Mouse (Mus musculus): ENCODE results near the gene Tchp. TPM values are rescaled to one million over a fixed set of nuclear protein-coding genes. Genes with fewer than 3 reads are reported as not detected.

Gene Tchp
- polyA plus RNA-seq, 1 experiment from 2014 or later = 14.0 TPM

- no peaks in the 10 kb centered on the region for H3K4me1 ChIP-seq (replicated peaks; ENCODE audit: control insufficient read depth, insufficient read depth, low read length)
- no peak overlapping the region for H3K27ac ChIP-seq (ENCODE audit: low read length)
- H3K27me3 ChIP-seq (ENCODE audit: control insufficient read depth, insufficient read depth, low read depth, low read length) = no peaks in the 10 kb centered on the region
- ATAC-seq (ENCODE audit: low read depth) = no peak
- no peak overlapping the region for H3K9ac ChIP-seq (ENCODE audit: low read length)
- H3K4me2 ChIP-seq (ENCODE audit: low read depth, low read length) = no peak overlapping the region
- peaks cover 11% of the 10 kb centered on the region for H3K36me3 ChIP-seq (ENCODE audit: control insufficient read depth, insufficient read depth, low read length)
- no peak overlapping the region for H3K4me3 ChIP-seq (ENCODE audit: low read length)
- H3K9me3 ChIP-seq (ENCODE audit: control insufficient read depth, low read length) = no peaks in the 10 kb centered on the region
- 76% methylated on average over 8 of the region's 8 CpGs for WGBS
Measured at GRCm38 (mm10) chr5:114674594-114674993, 33.0 kb upstream of the Tchp start.

DNA sequence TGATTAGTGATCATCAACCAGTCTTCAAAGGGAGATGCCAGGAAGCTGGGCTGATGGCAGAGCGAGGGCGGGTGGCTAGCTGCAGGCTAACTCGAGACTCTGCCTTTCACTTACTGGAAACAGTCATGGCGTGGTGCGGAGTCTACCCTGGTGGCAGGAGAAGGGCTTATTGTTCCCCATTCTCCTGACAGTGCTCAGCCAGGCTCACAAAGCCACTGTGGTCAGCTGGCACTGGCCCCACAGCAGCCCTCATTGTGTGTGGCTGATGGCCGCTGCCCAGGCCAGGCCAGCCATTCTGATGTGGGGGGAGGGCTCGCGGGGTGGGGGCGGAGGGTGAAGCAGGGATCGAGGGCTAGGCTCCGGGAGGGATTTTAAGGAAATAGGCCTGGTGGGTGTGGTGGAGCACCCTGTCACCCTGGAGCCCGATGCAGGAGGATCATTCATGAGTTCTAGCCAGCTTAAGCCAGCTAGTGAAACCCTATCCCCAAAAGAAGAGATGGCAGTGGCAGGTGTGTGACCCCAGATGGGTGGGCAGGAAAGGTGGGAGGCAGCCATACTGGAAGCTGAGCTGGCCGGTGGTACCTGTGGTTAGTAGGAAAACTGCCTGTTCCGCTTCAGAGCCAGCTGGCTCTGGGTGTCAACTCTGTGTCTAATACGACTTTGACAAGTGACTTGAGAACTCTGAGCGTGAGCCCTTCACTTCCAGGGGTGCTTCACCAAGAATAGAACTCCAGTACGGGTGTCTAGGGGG is 27.5 kb upstream of the Tchp start:
- no peaks in the 10 kb centered on the region for H3K9me3 ChIP-seq (ENCODE audit: control insufficient read depth, low read length)
- H3K4me1 ChIP-seq (replicated peaks; ENCODE audit: control insufficient read depth, insufficient read depth, low read length) = peaks cover 19% of the 10 kb centered on the region
- H3K27ac ChIP-seq (ENCODE audit: low read length) = peak overlapping the region; percentile 76
- ATAC-seq (ENCODE audit: low read depth) = no peak
- peak overlapping the region; percentile 13; the same call in 1 of the 2 replicates for H3K9ac ChIP-seq (ENCODE audit: low read length)
- H3K27me3 ChIP-seq (ENCODE audit: control insufficient read depth, insufficient read depth, low read depth, low read length) = no peaks in the 10 kb centered on the region
- no peak overlapping the region for H3K4me2 ChIP-seq (ENCODE audit: low read depth, low read length)
- H3K4me3 ChIP-seq (ENCODE audit: low read length) = no peak overlapping the region
- H3K36me3 ChIP-seq (ENCODE audit: control insufficient read depth, insufficient read depth, low read length) = peaks cover 7% of the 10 kb centered on the region
- 72% methylated on average over 17 of the region's 17 CpGs for WGBS

DNA sequence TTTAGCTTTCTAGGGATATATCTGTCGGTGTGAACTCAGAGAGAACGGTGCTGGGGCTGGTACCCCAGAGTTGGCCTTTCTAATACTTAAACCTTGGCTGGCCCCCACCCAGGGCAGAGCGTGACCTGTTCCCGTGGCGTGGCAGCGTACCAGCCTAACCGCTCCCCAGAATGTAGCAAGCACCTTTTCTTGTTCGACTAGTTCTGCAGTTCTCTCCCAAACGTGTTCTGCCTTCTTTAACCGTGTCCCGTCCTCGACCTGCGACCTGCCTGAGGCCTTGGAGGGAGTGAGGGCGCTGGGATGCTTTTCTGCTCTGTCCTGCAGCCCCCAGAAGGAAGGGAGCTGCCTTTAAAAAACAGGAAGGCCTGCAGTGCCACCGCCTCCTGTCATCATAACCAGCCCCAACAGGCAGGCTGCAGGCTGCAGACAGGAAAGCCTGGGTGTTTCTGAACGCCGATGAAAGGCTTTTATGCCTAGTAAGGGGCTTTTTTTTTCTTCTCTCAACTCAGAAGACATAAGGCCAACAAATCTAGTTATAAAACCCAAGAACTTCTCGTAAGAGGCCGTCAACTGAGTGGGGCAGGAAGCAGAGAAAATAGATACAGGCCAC is 26.8 kb upstream of the Tchp start:
- 42% methylated on average over 19 of the region's 19 CpGs for WGBS
- H3K27me3 ChIP-seq (ENCODE audit: control insufficient read depth, insufficient read depth, low read depth, low read length) = no peaks in the 10 kb centered on the region
- peaks cover 7% of the 10 kb centered on the region for H3K36me3 ChIP-seq (ENCODE audit: control insufficient read depth, insufficient read depth, low read length)
- peak; percentile 34; the same call in 1 of the 2 replicates for ATAC-seq (ENCODE audit: low read depth)
- H3K4me3 ChIP-seq (ENCODE audit: low read length) = no peak overlapping the region
- H3K4me2 ChIP-seq (ENCODE audit: low read depth, low read length) = no peak overlapping the region
- H3K4me1 ChIP-seq (replicated peaks; ENCODE audit: control insufficient read depth, insufficient read depth, low read length) = peaks cover 19% of the 10 kb centered on the region
- peak overlapping the region; percentile 21; the same call in 1 of the 2 replicates for H3K9ac ChIP-seq (ENCODE audit: low read length)
- H3K9me3 ChIP-seq (ENCODE audit: control insufficient read depth, low read length) = no peaks in the 10 kb centered on the region
- H3K27ac ChIP-seq (ENCODE audit: low read length) = peak overlapping the region; percentile 76

- peaks cover 19% of the 10 kb centered on the region for H3K4me1 ChIP-seq (replicated peaks; ENCODE audit: control insufficient read depth, insufficient read depth, low read length)
- ATAC-seq (ENCODE audit: low read depth) = peak; percentile 60
Measured at GRCm38 (mm10) chr5:114681717-114682116, 25.8 kb upstream of the Tchp start.

DNA sequence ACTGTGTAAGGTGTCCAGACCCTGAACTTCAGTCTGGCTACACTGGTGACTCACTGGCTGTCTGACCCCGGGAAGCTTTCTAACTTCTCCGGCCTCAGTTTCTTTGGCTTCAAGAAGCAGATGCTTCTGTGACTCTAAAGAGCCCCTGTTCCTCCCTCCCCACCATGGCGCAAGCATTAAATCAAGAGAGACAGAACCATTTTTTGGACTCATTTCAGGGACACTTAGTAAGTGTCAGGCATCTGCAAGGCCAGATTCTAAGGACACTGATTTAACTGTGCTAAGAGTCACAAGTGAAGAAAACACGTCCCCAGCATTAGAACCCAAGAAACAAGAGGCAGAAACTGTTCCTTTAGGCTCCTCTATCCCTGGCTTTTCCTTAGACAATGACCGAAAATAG is 21.6 kb upstream of the Tchp start:
- H3K9me3 ChIP-seq (ENCODE audit: control insufficient read depth, low read length) = no peaks in the 10 kb centered on the region
- H3K9ac ChIP-seq (ENCODE audit: low read length) = no peak overlapping the region
- H3K27ac ChIP-seq (ENCODE audit: low read length) = no peak overlapping the region
- peaks cover 13% of the 10 kb centered on the region for H3K4me1 ChIP-seq (replicated peaks; ENCODE audit: control insufficient read depth, insufficient read depth, low read length)
- WGBS = 86% methylated on average over 5 of the region's 5 CpGs
- no peak overlapping the region for H3K4me3 ChIP-seq (ENCODE audit: low read length)
- no peaks in the 10 kb centered on the region for H3K27me3 ChIP-seq (ENCODE audit: control insufficient read depth, insufficient read depth, low read depth, low read length)
- no peak for ATAC-seq (ENCODE audit: low read depth)
- H3K4me2 ChIP-seq (ENCODE audit: low read depth, low read length) = no peak overlapping the region
- no peaks in the 10 kb centered on the region for H3K36me3 ChIP-seq (ENCODE audit: control insufficient read depth, insufficient read depth, low read length)

More at GRCm38 (mm10) chr5:114681717-114682116, 25.8 kb upstream of the Tchp start:
- H3K27me3 ChIP-seq (ENCODE audit: control insufficient read depth, insufficient read depth, low read depth, low read length) = no peaks in the 10 kb centered on the region
- peak overlapping the region; percentile 76 for H3K27ac ChIP-seq (ENCODE audit: low read length)
- H3K9me3 ChIP-seq (ENCODE audit: control insufficient read depth, low read length) = no peaks in the 10 kb centered on the region
- 57% methylated on average over 8 of the region's 8 CpGs for WGBS
- H3K9ac ChIP-seq (ENCODE audit: low read length) = no peak overlapping the region
- peaks cover 3% of the 10 kb centered on the region for H3K36me3 ChIP-seq (ENCODE audit: control insufficient read depth, insufficient read depth, low read length)
- H3K4me2 ChIP-seq (ENCODE audit: low read depth, low read length) = no peak overlapping the region
- H3K4me3 ChIP-seq (ENCODE audit: low read length) = no peak overlapping the region

GRCm38 (mm10) chr5:114686726-114687210 is 20.8 kb upstream of the Tchp start:
- Histone ChIP-seq H3K4me1 (replicated peaks; ENCODE audit: control insufficient read depth, insufficient read depth, low read length) (peaks cover 15% of the 10 kb centered on the region), H3K4me2 (ENCODE audit: low read depth, low read length) (no peak overlapping the region), H3K9me3 (ENCODE audit: control insufficient read depth, low read length) (no peaks in the 10 kb centered on the region), H3K9ac (ENCODE audit: low read length) (no peak overlapping the region; the same call in 1 of the 2 replicates), H3K4me3 (ENCODE audit: low read length) (no peak overlapping the region), H3K36me3 (ENCODE audit: control insufficient read depth, insufficient read depth, low read length) (no peaks in the 10 kb centered on the region), H3K27me3 (ENCODE audit: control insufficient read depth, insufficient read depth, low read depth, low read length) (no peaks in the 10 kb centered on the region), H3K27ac (ENCODE audit: low read length) (no peak overlapping the region)
- WGBS = 47% methylated on average over 7 of the region's 7 CpGs
- ATAC-seq (ENCODE audit: low read depth) = no peak

DNA sequence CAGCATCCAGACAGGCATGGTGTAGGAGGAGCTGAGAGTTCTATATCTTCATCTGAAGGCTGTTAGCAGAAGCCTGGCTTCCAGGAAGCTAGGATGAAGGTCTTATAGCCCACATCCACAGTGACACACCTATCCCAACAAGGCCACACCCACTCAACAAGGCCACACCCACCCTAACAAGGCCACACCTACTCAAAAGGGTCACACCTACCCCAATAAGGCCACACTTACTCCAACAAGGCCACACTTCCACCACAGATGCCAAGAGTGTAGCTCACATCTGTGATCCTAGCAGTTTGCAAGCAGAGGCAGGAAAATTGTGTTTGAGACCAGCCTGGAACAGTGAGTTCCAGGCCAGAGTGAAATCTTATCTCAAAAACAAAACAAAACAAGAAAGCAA is 19.7 kb upstream of the Tchp start:
- no peaks in the 10 kb centered on the region for H3K36me3 ChIP-seq (ENCODE audit: control insufficient read depth, insufficient read depth, low read length)
- no peak for ATAC-seq (ENCODE audit: low read depth)
- H3K4me3 ChIP-seq (ENCODE audit: low read length) = no peak overlapping the region
- H3K4me1 ChIP-seq (replicated peaks; ENCODE audit: control insufficient read depth, insufficient read depth, low read length) = peaks cover 9% of the 10 kb centered on the region
- no peak overlapping the region for H3K4me2 ChIP-seq (ENCODE audit: low read depth, low read length)
- 0 out of 2 replicates have a peak, but pooled peaks cover 2% of the 10 kb centered on the region for H3K27me3 ChIP-seq (ENCODE audit: control insufficient read depth, insufficient read depth, low read depth, low read length)
- no peak overlapping the region for H3K9ac ChIP-seq (ENCODE audit: low read length)
- no peak overlapping the region for H3K27ac ChIP-seq (ENCODE audit: low read length)
- no peaks in the 10 kb centered on the region for H3K9me3 ChIP-seq (ENCODE audit: control insufficient read depth, low read length)

- H3K4me1 ChIP-seq (replicated peaks; ENCODE audit: control insufficient read depth, insufficient read depth, low read length) = peaks cover 9% of the 10 kb centered on the region
- WGBS = 73% methylated on average over 13 of the region's 13 CpGs
- no peak overlapping the region for H3K27ac ChIP-seq (ENCODE audit: low read length)
Measured at GRCm38 (mm10) chr5:114688703-114689102, 18.9 kb upstream of the Tchp start.

DNA sequence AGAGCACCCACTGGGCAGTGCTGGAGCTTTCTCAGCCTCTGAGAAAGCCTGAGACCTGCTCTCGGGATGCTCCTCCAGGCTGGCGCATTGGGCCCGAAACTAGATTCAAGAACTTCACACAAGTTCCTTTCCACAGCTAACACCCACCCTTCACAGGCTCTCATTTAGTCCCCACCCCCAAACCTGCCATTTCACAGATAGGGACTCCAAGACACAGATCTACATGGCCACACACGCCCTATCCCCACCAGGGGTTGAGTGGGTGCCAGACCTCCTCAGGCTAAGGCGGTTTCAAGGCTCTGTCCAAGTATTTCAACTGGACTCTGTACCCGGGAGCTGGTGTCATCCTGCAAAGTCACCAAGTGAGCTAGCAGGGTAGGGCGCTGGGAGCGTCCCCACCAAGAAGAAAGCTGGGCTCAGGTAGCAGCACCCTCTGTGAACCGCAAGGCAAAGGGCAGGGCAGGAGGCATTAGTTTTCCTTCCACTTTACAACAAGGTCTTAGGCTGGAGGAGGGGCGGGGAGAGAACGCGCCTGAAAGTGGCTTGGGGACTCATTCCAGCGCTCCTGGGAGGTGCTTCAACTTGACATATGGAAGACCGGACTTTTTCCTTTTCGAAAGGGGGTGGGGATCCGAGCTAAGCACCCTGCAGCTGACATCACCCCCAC is 17.7 kb upstream of the Tchp start:
- Histone ChIP-seq H3K4me3 (ENCODE audit: low read length) (peak overlapping the region; percentile 76), H3K27me3 (ENCODE audit: control insufficient read depth, insufficient read depth, low read depth, low read length) (0 out of 2 replicates have a peak, but pooled peaks cover 2% of the 10 kb centered on the region), H3K27ac (ENCODE audit: low read length) (peak overlapping the region; percentile 0; the same call in 1 of the 2 replicates), H3K9ac (ENCODE audit: low read length) (peak overlapping the region; percentile 86), H3K4me1 (replicated peaks; ENCODE audit: control insufficient read depth, insufficient read depth, low read length) (peaks cover 9% of the 10 kb centered on the region), H3K9me3 (ENCODE audit: control insufficient read depth, low read length) (no peaks in the 10 kb centered on the region), H3K4me2 (ENCODE audit: low read depth, low read length) (peak overlapping the region; percentile 95), H3K36me3 (ENCODE audit: control insufficient read depth, insufficient read depth, low read length) (no peaks in the 10 kb centered on the region)
- ATAC-seq (ENCODE audit: low read depth) = peak; percentile 20; the same call in 1 of the 2 replicates
- 16% methylated on average over 16 of the region's 16 CpGs for WGBS

More at GRCm38 (mm10) chr5:114688703-114689102, 18.9 kb upstream of the Tchp start:
- Histone ChIP-seq H3K36me3 (ENCODE audit: control insufficient read depth, insufficient read depth, low read length) (no peaks in the 10 kb centered on the region), H3K9me3 (ENCODE audit: control insufficient read depth, low read length) (no peaks in the 10 kb centered on the region), H3K4me2 (ENCODE audit: low read depth, low read length) (no peak overlapping the region), H3K27me3 (ENCODE audit: control insufficient read depth, insufficient read depth, low read depth, low read length) (0 out of 2 replicates have a peak, but pooled peaks cover 2% of the 10 kb centered on the region), H3K9ac (ENCODE audit: low read length) (no peak overlapping the region), H3K4me3 (ENCODE audit: low read length) (no peak overlapping the region)
- no peak for ATAC-seq (ENCODE audit: low read depth)

Measured in lung, embryonic 16.5 days (tissue).